Mouse (Mus musculus) C2C12 (cell line): ENCODE data around the gene Robo1. TPM values are rescaled to one million over a fixed set of nuclear protein-coding genes. Genes with fewer than 3 reads are reported as not detected.

ENCODE experiments used
- H3K27me3 ChIP-seq: one replicate; pipeline ENCODE4 v1.6.1; 2011; ENCODE audit not compliant: control insufficient read depth, insufficient read depth, insufficient read length
- H3K36me3 ChIP-seq: one replicate; pipeline ENCODE4 v1.6.1; 2011; ENCODE audit not compliant: control insufficient read depth, insufficient read depth
- H3K4me3 ChIP-seq: one replicate; pipeline ENCODE4 v1.5.1; 2011; ENCODE audit warnings: mild to moderate bottlenecking, control low read depth; ENCODE audit not compliant: poor library complexity, insufficient read depth, severe bottlenecking
- H3K79me2 ChIP-seq: one replicate; pipeline ENCODE4 v1.6.1; 2011; ENCODE audit not compliant: control insufficient read depth, insufficient read depth
- H3K79me3 ChIP-seq: one replicate; pipeline ENCODE4 v1.6.1; 2011; ENCODE audit warnings: low read depth, control low read depth
- H3ac ChIP-seq: one replicate; pipeline ENCODE3; 2011; ENCODE audit warnings: low read depth; ENCODE audit not compliant: control insufficient read depth, insufficient read length
- CEBPB ChIP-seq: IDR thresholded peaks from one replicate; pipeline ENCODE4 v1.6.1; 2011; ENCODE audit warnings: low read depth, mild to moderate bottlenecking, control low read depth, moderate library complexity
- CTCF ChIP-seq: IDR thresholded peaks from one replicate; pipeline ENCODE4 v1.5.1; 2011; ENCODE audit not compliant: control insufficient read depth, insufficient read depth, insufficient read length
- FOSL1 ChIP-seq: IDR thresholded peaks from one replicate; pipeline ENCODE4 v1.8.0; 2011; ENCODE audit warnings: mild to moderate bottlenecking, low read length; ENCODE audit not compliant: poor library complexity, insufficient read depth, severe bottlenecking
- MAX ChIP-seq: IDR thresholded peaks from one replicate; pipeline ENCODE4 v1.6.1; 2011; ENCODE audit warnings: mild to moderate bottlenecking, control low read depth
- MYOD1 ChIP-seq: IDR thresholded peaks from one replicate; pipeline ENCODE4 v1.6.1; 2011; ENCODE audit warnings: low read depth; ENCODE audit not compliant: control insufficient read depth, insufficient read length
- MYOG ChIP-seq: IDR thresholded peaks from one replicate; pipeline ENCODE4 v1.6.1; 2011; ENCODE audit not compliant: control insufficient read depth, insufficient read length; ENCODE audit errors: extremely low read depth
- USF1 ChIP-seq: IDR thresholded peaks from one replicate; pipeline ENCODE4 v1.6.1; 2011; ENCODE audit warnings: low read depth, mild to moderate bottlenecking, control low read depth, moderate library complexity
- polyA plus RNA-seq: library from polyadenylated mRNA; unstranded; fragments of >200 nt; fragmentation: generic; extraction: Trizol; gene quantifications from one replicate; pipeline ENCODE4 v1.2.1, GENCODE M21; 2012; ENCODE audit warnings: missing spikeins

The Robo1 gene
- polyA plus RNA-seq, 1 experiment = 6.5 TPM

DNA sequence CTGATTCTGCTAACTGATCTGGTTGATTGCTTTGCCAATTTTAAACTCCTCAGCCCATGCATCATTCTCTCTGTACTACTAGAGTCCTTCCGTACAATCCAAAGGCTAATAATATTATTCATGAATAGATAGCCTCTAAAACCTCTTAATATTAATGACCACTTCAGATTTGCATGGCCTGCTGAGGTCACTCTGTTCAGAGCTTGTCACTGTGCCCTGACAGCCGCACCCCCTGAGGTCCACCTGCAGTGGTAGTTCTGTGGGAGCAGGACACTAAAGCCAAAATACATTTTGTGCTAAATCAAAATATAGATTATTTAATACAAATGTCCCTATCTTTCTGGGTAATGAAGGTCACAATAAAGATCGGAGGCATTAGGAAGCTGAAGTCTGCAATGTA lies 631.8 kb downstream of the Robo1 start:
- Histone ChIP-seq H3ac (no peak overlapping the region), H3K36me3 (no peaks in the 10 kb centered on the region), H3K79me3 (no peaks in the 10 kb centered on the region), H3K27me3 (no peaks in the 10 kb centered on the region), H3K79me2 (no peaks in the 10 kb centered on the region), H3K4me3 (no peak overlapping the region)
- TF ChIP-seq MAX = no peak
- TF ChIP-seq FOSL1 = no peak
- TF ChIP-seq CTCF = no peak
- TF ChIP-seq USF1 = no peak
- TF ChIP-seq MYOD1 = no peak
- no peak for TF ChIP-seq MYOG
- no peak for TF ChIP-seq CEBPB

DNA sequence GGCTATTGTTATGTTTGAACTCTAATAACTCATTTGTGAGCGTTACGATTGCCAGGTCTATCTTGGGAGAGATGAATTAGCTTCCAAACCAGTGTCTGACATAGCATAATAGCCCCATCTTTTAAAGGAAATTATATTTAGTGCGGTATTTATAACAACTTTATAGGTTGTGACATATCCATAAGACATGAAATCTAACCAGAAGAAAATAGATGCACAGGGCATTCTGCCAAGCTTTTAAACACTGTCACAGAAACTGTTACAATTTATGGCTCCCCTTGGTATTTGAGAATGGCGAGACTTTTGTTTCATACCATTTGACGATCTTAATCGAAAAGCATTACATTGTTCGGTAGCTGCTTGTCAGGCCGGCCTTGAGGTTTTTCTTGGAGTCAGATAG lies 632.7 kb downstream of the Robo1 start:
- H3K79me3 ChIP-seq = no peaks in the 10 kb centered on the region
- H3K79me2 ChIP-seq = no peaks in the 10 kb centered on the region
- H3K27me3 ChIP-seq = no peaks in the 10 kb centered on the region

DNA sequence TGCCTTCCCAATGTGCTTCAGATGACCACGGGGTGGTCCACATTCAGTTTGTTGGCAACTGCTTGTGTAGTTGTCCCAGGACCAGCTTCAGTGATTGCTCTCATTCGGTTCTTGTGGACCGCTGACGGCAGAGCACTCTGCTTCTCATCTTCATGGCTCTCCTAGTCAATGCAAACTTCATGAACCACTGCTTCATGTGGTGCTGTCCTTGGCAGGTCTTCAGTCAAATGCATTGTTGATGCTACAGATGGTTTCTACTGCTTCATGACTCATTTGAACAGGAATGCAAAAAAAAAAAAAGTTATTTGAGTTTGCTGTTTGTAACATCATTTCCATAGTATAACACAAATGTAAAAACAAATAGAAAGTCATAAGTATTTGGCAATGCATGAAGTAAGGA lies 636.3 kb downstream of the Robo1 start:
- H3K36me3 ChIP-seq = no peaks in the 10 kb centered on the region
- TF ChIP-seq CEBPB (no peak), MAX (no peak), CTCF (no peak), FOSL1 (no peak), MYOD1 (no peak), USF1 (no peak), MYOG (no peak)
- H3K79me2 ChIP-seq = no peaks in the 10 kb centered on the region
- H3K79me3 ChIP-seq = no peaks in the 10 kb centered on the region
- H3ac ChIP-seq = no peak overlapping the region
- H3K27me3 ChIP-seq = no peaks in the 10 kb centered on the region
- no peak overlapping the region for H3K4me3 ChIP-seq

More for the DNA sequence above, 632.7 kb downstream of the Robo1 start:
- TF ChIP-seq MAX (no peak), CTCF (no peak), FOSL1 (no peak), CEBPB (no peak), MYOG (no peak), USF1 (no peak), MYOD1 (no peak)
- H3ac ChIP-seq = no peak overlapping the region
- no peaks in the 10 kb centered on the region for H3K36me3 ChIP-seq
- H3K4me3 ChIP-seq = no peak overlapping the region

DNA sequence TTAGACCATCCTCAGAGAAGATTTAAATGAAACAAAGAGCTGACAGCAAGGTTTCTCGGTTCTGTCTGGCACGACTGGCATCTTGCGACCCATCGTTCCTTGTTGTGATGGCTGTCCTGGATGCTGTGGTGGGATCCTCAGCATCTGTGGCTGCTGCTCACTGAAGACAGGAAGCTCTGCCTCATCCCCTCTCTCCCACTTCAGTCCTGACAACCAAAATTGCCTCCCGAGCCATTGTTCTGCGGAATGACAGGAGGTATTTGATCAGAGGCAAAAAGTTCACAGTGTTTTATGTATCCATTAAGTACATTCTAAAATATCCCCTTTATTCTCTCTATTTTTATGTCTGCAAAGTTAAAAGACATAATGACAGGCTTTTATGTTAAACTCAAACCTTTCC lies 643.9 kb downstream of the Robo1 start:
- Histone ChIP-seq H3K36me3 (no peaks in the 10 kb centered on the region), H3ac (no peak overlapping the region), H3K79me2 (no peaks in the 10 kb centered on the region), H3K27me3 (no peaks in the 10 kb centered on the region), H3K4me3 (no peak overlapping the region), H3K79me3 (no peaks in the 10 kb centered on the region)
- no peak for TF ChIP-seq CEBPB
- TF ChIP-seq USF1 = no peak
- no peak for TF ChIP-seq MYOG
- TF ChIP-seq MAX = no peak

DNA sequence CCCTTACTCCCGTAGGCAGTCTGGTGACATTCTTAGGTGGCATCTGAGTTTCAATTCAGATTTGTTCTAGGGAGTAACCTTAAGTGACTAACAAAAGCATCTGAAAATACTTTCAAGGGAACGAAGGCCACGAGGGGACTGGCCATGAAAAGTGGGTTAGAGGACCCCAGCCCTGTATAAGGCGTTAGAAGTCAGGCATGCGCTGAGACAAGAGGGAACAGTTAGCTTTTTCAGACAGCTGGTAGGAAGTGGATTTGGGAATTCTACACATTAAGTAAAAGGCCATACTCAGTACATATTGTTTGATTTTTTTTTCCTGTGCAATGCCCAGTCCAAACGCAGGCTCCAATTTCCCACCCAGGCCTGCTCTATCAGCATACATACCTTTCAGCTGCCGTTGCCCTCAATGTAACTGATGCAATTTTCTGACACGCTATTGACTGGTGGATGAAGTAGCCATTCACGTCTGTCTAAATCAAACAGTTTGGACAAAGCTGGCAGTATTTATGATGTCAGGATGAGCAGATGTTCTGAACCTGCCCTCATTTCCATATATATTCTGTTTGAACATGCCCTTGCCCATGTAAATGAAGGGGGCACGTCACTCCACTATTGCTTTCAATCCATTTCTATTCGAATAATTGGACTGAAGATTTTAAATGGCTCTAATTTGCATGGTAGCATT lies 651.1 kb downstream of the Robo1 start:
- Histone ChIP-seq H3K27me3 (no peaks in the 10 kb centered on the region), H3K79me3 (no peaks in the 10 kb centered on the region), H3K79me2 (no peaks in the 10 kb centered on the region), H3ac (no peak overlapping the region), H3K4me3 (no peak overlapping the region), H3K36me3 (no peaks in the 10 kb centered on the region)
- TF ChIP-seq CTCF (no peak), MYOD1 (no peak), CEBPB (no peak), USF1 (no peak), FOSL1 (no peak), MAX (no peak), MYOG (no peak)

DNA sequence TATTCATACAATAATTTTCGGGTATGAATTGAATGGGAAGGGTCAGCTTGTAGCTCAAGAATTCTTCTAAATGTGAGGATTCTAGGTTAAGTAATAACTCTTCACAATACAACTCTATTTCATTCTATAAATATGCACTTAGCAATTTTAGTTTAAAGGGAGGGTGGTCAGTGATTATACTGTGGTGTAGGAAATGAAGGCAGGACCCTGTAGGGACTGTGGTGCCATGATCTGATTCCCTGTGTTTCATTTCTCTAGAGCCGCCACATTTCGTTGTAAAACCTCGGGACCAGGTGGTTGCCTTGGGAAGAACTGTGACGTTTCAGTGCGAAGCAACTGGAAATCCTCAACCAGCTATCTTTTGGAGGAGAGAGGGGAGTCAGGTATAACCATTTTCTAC lies 651.7 kb downstream of the Robo1 start:
- Histone ChIP-seq H3K4me3 (no peak overlapping the region), H3ac (no peak overlapping the region), H3K36me3 (no peaks in the 10 kb centered on the region), H3K27me3 (no peaks in the 10 kb centered on the region), H3K79me2 (no peaks in the 10 kb centered on the region), H3K79me3 (no peaks in the 10 kb centered on the region)
- TF ChIP-seq MAX = no peak
- TF ChIP-seq FOSL1 = no peak
- no peak for TF ChIP-seq USF1
- TF ChIP-seq MYOG = no peak
- no peak for TF ChIP-seq CTCF
- no peak for TF ChIP-seq CEBPB
